In the genomic region with DNA sequence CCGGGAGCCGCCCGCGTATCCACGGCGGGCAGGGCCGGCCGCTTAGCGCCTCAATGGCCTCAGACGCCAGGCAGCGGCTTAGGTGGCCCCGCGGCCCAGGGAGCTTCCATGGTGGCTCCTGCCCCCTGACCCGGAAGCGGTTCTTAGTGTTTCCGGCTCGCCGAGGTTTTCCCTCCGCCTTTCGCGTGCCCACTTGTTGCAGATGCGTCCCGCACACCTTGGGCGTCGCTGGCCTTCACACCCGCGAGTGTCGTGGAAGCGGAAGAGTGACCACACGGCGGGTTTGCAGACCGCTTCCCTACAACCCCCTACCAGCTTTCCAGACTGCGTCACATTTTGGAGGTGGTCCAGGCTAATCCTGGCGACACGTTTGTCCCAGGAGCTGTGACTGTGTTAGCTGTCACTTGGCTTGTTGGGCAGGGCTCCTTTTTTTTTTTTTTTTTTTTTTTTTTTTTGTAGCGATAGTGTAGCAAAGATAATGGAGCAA, we compare ENCODE assay signal across 8 mouse cellular contexts. TPM values are rescaled to one million over a fixed set of nuclear protein-coding genes. Genes with fewer than 3 reads are reported as not detected.
DNase-seq lines count a peak whose midpoint lies in the region; ATAC-seq and TF ChIP-seq lines count a peak whose summit lies in the region.

A gene (minus strand): TSS at position 120 of the 487 bp plus-strand sequence.

- peak; percentile 87 to 88 for DNase-seq in gastrocnemius, adult 8-10 months (ENCODE audit: low spot score in 2 of 2)
- DNase-seq in hindlimb bud, embryonic 11.5 days (ENCODE audit: extremely low spot score, low read depth, low spot score): peak; percentile 74
- peak; percentile 88 to 89 for DNase-seq in left cerebral cortex, adult 8-10 months (ENCODE audit: low spot score in 2 of 2)
- peak; percentile 95 to 97 for DNase-seq in right cerebral cortex, postnatal 10 days (ENCODE audit: low spot score in 2 of 2)
- DNase-seq in urinary bladder, postnatal 25 days (ENCODE audit: low spot score): peak; percentile 94

- no peaks in the 10 kb centered on the region for H3K27me3 ChIP-seq in megakaryocyte, embryonic 14.5 days (replicated peaks)

- peak within 1 kb of the TSS; percentile 39 for H3K4me3 ChIP-seq in cortical plate, adult 2 months (ENCODE audit: insufficient read depth, low read length)
- H3K4me3 ChIP-seq in megakaryocyte, embryonic 14.5 days (replicated peaks): peak within 1 kb of the TSS; percentile 98

- H3K36me3 ChIP-seq in megakaryocyte, embryonic 14.5 days (replicated peaks; ENCODE audit: low read length): peaks cover 49% of the 10 kb centered on the region

- no peaks in the 10 kb centered on the region for H3K4me1 ChIP-seq in cortical plate, adult 2 months (ENCODE audit: control insufficient read depth, insufficient read depth, low read length)
- H3K4me1 ChIP-seq in megakaryocyte, embryonic 14.5 days: peaks cover 24% of the 10 kb centered on the region

- no peaks in the 10 kb centered on the region for H3K9me3 ChIP-seq in megakaryocyte, embryonic 14.5 days

- TF ChIP-seq POLR2A in cortical plate, adult 2 months (IDR thresholded peaks at IDR 0.05; ENCODE audit: extremely low read depth, insufficient read depth, low read length): peak; percentile 48; the same call in 1 of the 2 replicates

- no peak for TF ChIP-seq CTCF in cortical plate, adult 2 months (IDR thresholded peaks at IDR 0.05; ENCODE audit: extremely low read depth, insufficient read depth, low read length)

- peak; percentile 93 for ATAC-seq in activated CD4-positive, CD25-positive, alpha-beta regulatory T cell, adult 4 months

- H3K27ac ChIP-seq in cortical plate, adult 2 months (ENCODE audit: insufficient read depth, low read length): peak within 1 kb of the TSS; percentile 26; the same call in 1 of the 2 replicates

RNA-seq across cellular contexts. Expression of the gene that starts here (rescaled TPM):
- 10 to 100 TPM; 12.2 to 12.4 TPM for polyA plus RNA-seq in activated CD4-positive, CD25-positive, alpha-beta regulatory T cell, adult 4 months (2017; shearing (Covaris generic))
- 31.7 and 33.3 TPM in 2 replicates for polyA plus RNA-seq in cortical plate, adult 2 months (2012; rRNA removed)
- total RNA-seq in gastrocnemius, adult 8-10 months (2022): 100 to 1,000 TPM; 114 to 164 (median 126) TPM
- 10 to 100 TPM; 37.2 to 40.5 (median 38.7) TPM for total RNA-seq in left cerebral cortex, adult 8-10 months (2022)
- polyA plus RNA-seq in megakaryocyte, embryonic 14.5 days (2012; ENCODE audit: insufficient read depth, low replicate concordance): 2.0 and 2.6 TPM in 2 replicates

Comparison
In these comparisons a context has a peak if more than half of its experiments do, and no peak if none do; other contexts are left out.
1. Peak in every context shown above with its lines: DNase-seq, ATAC-seq, H3K4me3 ChIP-seq and H3K27ac ChIP-seq.